Mouse (Mus musculus): ENCODE measurements around the gene Metrn.
"Not testable (repeated sequence)": the region's sequence is repeated elsewhere in the genome, so short reads cannot be mapped to it uniquely, and the experiment has no call there.

The Metrn gene

GRCm38 (mm10) chr17:25808789-25809605, 12.1 kb upstream of the Metrn start, which contains the start of gene Fbxl16:
Gene Fbxl16, plus strand, starts transcription at chr17:25809085.
- DNase-seq (ENCODE audit: low read depth, low spot score): peak; percentile 43

- DNase-seq (ENCODE audit: low read depth, low spot score): no peak
These were observed 11.1 kb upstream of the Metrn start for GRCm38 (mm10) chr17:25808028-25808427.

DNA sequence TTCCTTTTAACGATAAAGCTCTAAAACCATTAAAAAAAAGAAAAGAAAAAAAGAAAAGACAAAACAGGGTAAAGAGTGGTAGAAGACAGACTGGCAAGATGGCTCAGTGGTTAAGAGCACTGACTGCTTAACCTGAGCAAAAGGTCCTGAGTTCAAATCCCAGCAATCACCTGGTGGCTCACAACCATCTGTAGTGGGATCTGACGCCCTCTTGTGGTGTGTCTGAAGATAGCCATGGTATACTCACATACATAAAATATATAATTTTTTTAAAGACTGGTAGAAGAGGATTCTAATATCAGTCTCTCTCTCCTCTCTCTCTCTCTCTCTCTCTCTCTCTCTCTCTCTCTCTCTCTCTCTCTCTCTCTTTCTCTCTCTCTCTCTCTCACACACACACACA, 10.5 kb upstream of the Metrn start:
- not testable (repeated sequence) for DNase-seq (ENCODE audit: low read depth, low spot score)

- DNase-seq (ENCODE audit: low read depth, low spot score): no peak
These were observed 9.6 kb upstream of the Metrn start for GRCm38 (mm10) chr17:25806507-25806906.

DNA sequence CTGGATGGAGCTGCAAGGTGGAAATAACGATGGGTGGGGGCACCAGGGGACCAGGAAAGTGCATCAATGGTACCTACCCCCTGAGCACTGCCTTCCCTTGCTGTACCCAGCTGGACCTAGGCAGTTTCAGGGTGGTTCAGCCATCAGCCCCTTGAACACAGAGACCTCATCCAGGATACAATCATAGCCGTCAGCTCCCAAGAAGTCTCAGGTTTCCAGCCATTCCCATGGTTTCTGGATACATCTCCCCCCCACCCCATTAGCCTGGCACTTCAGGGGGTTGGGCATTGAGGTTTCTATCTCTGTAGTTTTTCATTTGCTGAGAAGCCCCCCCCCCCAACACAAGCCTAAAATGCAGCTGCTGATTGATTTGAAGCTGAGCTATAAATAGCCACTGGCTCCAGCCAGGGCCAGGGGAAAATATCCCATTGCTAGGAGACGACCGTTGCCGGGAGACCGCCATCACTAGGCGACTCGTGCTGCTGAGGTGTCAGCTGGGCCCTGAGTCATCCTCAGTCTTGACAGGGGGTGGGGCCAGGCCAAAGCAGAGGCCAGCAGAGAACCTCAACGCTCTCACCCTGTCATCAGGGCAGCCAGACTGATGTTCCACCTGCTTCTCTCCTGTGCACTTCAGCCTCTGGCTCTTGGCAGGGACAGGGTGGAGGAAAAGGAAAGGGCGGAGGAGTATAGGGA, 6.0 kb upstream of the Metrn start:
- DNase-seq (ENCODE audit: low read depth, low spot score): no peak

- DNase-seq (ENCODE audit: low read depth, low spot score): peak; percentile 87
These were observed 4.1 kb upstream of the Metrn start for GRCm38 (mm10) chr17:25801029-25801428.

DNA sequence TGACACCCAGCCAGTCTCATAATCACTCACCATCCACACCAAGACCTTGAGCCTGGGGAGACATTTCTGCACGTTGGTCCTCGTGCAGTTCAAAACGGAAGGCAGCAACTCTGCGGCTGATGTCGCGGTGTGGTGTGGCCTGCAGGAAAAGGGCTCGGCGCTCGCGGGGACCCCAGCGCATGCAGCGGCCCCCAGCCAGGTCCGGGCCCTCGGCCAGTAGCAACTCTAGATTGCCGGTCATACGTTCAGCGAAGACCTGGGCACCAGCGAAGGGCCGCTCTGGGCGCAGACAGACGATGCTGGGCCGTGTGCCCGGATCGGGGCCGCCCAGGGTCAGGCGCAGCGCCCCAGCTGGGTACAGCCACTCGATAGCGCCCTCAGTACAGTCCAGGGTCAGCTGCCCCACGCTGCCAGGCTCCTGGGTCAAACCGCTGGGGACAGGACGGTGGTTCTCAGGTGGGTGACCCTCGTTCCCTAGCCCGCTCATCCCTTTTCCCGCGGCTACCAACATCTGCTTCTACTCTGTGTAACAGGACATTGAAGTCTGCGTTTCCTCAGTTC, 645 bp downstream of the Metrn start:
- DNase-seq (ENCODE audit: low read depth, low spot score): peak; percentile 22

DNA sequence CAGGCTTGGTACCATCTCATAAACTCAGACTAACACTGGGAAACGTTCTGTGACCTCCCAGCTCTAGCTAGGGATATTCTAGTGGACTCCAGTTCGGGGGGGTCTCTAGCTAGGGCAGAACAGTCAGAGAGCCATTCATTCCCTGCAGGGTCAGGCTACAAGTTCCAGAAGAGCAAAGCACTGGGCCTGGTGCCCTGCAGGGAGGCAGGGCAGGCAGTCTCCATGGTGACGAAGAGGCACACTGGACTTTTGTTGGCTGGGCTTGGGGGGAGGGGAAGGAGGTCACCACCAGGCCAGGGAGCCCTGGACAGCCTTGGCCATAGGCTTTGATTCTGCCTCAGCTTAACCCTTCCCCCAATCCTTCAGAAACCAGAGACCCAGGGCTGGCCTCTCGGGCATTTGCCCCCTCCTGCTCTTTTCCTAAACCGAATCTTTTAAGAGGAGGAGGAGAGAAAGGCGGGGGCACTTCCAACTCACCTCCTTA, 1.3 kb downstream of the Metrn start, which contains the start of gene AC134908.4:
AC134908.4 (minus strand) TSS at position 51 of the 484 bp plus-strand sequence.
- DNase-seq (ENCODE audit: low read depth, low spot score): no peak

- DNase-seq (ENCODE audit: low read depth, low spot score): no peak
These were observed 1.9 kb downstream of the Metrn start for GRCm38 (mm10) chr17:25794998-25795397.

DNA sequence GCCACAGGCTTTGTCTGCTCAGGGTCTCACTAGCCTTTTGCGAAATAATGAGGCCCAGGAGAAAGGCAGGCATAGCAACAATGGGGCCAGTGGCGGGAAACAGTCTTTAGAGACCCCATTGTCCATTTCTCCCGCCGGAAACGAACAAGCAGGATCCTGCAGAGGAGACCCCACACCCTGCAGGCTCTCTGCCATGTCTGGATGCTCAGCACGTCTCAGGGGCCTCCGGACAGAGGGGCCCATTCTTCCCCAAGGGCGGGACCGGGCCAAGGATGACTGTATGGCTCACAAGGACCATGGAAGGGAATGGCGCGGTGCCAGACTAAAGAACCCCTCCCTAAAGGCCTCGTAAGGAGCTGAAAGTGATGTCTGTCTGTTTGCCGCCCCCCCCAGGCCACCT, 2.7 kb downstream of the Metrn start:
- no peak for DNase-seq (ENCODE audit: low read depth, low spot score)

GRCm38 (mm10) chr17:25792615-25793014, 4.3 kb downstream of the Metrn start, which contains the start of gene Fam173a:
Gene Fam173a, minus strand, starts transcription at chr17:25792901.
- DNase-seq (ENCODE audit: low read depth, low spot score): peak; percentile 89

GRCm38 (mm10) chr17:25791843-25792527, 5.0 kb downstream of the Metrn start:
- DNase-seq (ENCODE audit: low read depth, low spot score): peak; percentile 91

DNA sequence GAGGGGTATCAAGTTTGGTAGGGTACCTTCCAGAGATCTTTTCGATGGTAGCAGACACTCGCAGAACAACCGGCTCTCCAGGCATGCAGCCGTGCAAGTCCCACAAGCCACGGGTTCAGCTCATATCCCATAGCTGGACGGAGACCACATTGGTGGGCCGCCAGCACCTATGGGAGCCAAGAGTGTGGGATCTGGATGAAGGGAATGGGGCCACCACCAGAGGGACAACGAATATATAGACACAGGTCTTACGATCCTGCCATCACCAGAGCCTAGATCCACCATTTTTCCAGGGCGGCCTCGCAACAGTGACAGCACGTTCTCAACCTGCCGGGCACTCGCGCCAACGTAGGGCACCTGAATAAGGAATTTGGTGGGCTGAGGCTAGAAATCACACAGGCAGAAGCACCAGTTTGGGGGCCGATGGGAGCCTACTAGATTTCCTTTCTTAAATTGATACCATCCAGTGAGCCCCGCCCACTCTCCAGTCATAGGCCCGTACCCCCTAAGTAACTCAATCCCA, 5.6 kb downstream of the Metrn start:
- no peak for DNase-seq (ENCODE audit: low read depth, low spot score)

DNA sequence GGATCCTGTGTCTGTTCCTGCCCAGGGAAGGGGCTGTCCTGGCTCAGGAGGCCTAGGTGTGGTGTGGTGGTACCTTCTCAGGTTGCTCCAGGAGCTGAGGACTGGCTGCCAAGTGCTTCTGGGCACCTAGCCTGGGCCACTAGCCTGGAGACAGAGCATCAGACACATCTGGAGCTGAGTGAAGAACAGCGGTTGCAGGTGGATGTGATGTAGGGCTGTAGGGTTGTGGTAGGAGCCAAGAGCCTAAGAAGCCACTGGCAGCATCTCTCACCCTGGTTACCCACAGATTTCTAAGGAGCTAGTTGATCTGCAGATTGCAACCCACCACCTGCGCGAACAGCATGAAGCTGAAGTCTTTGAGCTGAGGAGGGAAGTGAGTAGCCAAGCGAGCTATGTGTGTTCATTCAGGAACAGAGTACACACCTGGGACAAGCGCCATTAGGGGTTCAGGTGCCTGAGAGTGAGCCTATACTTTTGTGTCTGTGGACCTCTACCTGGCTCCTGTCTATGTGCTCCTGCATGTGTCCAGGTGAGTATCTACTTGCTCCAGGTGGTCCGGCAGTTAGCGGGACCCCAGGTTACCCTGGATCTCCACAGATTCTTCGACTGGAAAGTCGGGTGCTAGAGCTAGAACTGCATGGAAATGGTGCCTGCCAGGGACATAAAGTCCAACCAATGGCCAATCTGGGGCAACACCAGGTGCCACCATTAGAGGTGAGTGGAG, 10.0 kb downstream of the Metrn start:
- DNase-seq (ENCODE audit: low read depth, low spot score): no peak

- no peak for DNase-seq (ENCODE audit: low read depth, low spot score)
These were observed 10.7 kb downstream of the Metrn start, which contains the start of gene Ccdc78 for GRCm38 (mm10) chr17:25786280-25786679. Gene Ccdc78, plus strand, starts transcription at chr17:25786580.

- peak; percentile 98 for DNase-seq (ENCODE audit: low read depth, low spot score)
These were observed 11.6 kb downstream of the Metrn start, which contains the start of gene Haghl for GRCm38 (mm10) chr17:25785281-25785745. Gene Haghl, minus strand, starts transcription at chr17:25785673.

DNA sequence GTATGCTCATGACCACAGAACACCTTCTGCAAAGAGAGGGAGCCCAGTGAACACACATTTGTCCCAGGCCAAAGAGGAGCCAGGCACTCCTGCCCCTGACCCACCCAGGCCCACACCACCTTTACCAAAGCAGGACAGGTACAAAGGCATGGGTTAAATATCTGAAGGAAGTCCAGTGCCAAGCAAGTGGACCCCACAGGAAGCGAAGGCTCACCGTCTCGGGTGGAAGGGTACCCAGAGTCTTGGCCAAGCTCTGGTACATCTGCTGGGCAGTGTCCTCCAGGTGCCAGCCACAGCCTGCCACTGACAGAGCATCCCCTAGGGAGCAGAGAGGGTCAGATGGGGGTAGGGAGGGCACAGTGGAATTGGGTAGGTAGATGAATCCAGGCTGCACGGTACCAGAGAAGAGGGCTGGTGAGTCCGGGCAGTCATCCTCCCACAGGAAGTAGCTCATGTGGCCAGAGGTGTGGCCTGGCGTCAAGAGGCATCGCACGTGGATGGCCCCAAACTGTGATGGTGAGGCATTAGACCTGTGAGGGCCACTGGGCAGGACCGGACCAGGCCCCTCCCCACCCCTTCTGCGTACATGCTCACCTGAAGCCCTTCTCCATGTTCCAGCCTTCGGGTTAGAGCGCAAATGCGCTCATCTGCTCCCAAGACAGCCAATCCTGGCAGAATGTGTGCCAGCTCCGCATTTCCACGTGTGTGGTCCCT, 12.9 kb downstream of the Metrn start:
- DNase-seq (ENCODE audit: low read depth, low spot score): no peak

DNA sequence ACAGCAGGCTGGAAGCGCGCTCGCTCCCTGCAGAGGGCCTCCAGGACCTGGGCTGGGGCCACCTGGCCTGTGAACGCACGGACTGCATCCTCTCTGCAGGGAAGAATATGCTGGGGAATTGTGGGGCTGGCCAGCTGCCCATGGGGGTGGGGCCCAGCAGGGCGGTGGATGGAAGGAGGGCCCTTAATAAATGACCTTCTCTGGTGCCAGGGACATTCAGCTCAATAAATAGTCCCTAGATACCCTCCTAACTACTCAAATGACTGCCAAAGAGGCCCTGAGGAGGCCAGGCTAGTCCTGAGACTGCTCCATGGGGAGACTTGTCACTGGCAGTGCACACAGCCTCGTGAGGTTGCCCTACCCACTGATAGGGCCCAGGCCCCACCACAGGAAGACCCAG, 13.8 kb downstream of the Metrn start:
- no peak for DNase-seq (ENCODE audit: low read depth, low spot score)

DNA sequence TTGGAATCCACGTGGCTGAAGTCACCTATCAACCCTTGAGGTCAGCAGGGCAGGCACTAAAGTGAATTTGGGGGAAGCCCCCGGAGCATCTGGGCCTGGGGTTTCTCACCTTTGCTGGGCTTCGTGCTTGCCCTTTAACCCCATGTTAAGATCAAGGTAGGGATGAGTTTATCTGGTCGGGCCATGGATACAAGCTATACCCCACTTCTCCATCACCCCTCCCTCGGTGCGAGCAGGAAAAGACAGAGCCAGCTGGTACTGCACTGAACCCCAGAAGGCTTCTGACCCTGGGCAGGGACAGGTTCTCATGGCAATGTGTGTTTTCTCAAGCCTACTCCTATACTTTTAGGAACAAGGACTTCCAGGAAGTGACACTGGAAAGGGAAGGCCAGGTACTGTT, 15.6 kb downstream of the Metrn start:
- DNase-seq (ENCODE audit: low read depth, low spot score): no peak

DNA sequence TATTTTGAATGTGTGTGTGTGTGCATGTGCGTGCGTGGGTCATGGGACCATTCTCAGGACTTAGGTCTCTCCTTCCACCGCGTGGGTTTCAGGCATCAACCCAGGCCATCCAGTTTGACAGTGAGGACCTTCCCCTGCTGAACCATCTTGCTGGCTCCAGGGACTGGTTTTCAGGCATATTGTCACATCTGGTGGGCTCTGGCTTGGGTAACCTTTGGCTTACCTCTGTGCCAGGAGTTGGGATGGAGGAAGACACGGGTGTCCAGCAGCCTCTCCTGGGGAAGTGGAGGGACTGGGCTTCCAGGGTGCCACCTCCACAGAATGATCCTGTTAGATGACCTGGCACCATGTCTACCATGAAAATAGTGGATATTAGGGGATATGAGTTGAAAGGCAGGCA, 19.0 kb downstream of the Metrn start:
- no peak for DNase-seq (ENCODE audit: low read depth, low spot score)

All from CD4-positive, CD25-positive, alpha-beta regulatory T cell, adult 2 months (primary cell).